16 mouse cellular contexts compared by ENCODE assay signal in genomic region chr16:34043048-34043795, GRCm38 (mm10).
A peak's percentile ranks its signal among the peaks of the same experiment; 100 is the strongest.
DNase-seq lines count a peak whose midpoint lies in the region; ATAC-seq lines count a peak whose summit lies in the region.
"Had no signal": no experiment of that assay in that cellular context is flagged by ENCODE, and none has a peak within 500 bp of the region (broad histone marks: within the 10 kb centered on the region; RNA-seq: fewer than 3 reads in every experiment).

No protein-coding gene starts in this region.

- no peak overlapping the region for H3K4me2 ChIP-seq in hindbrain, embryonic 14.5 days (replicated peaks)
- H3K4me2 ChIP-seq: embryonic facial prominence, embryonic 13.5 days; kidney, embryonic 15.5 days; midbrain, embryonic 12.5 days had no signal

- peak; percentile 83 for DNase-seq in left cerebral cortex, adult 18-20 months (ENCODE audit: low spot score in 2 of 2)
- DNase-seq in right cerebral cortex, postnatal 14 days: peak; percentile 39
- no peak for DNase-seq in adrenal gland, postnatal 10 days
- no peak for DNase-seq in lung, postnatal 14 days
- DNase-seq in hindbrain, embryonic 14.5 days (ENCODE audit: low spot score): no peak
- DNase-seq: lung, adult 2 months had no signal

- H3K9me3 ChIP-seq in hindbrain, embryonic 14.5 days (ENCODE audit: control insufficient read depth, low read length): no peaks in the 10 kb centered on the region
- H3K9me3 ChIP-seq: embryonic facial prominence, embryonic 13.5 days; forebrain, embryonic 10.5 days; heart, embryonic 10.5 days; kidney, embryonic 15.5 days; midbrain, embryonic 12.5 days had no signal

- no peaks in the 10 kb centered on the region for H3K27me3 ChIP-seq in hindbrain, embryonic 14.5 days (ENCODE audit: control insufficient read depth, insufficient read depth, low read length)
- H3K27me3 ChIP-seq: embryonic facial prominence, embryonic 13.5 days; kidney, embryonic 15.5 days; midbrain, embryonic 12.5 days had no signal

- no peaks in the 10 kb centered on the region for H3K4me1 ChIP-seq in hindbrain, embryonic 14.5 days (replicated peaks; ENCODE audit: control insufficient read depth, insufficient read depth, low read length)
- H3K4me1 ChIP-seq: embryonic facial prominence, embryonic 13.5 days; forebrain, embryonic 10.5 days; kidney, embryonic 15.5 days; midbrain, embryonic 12.5 days had no signal

- H3K36me3 ChIP-seq in hindbrain, embryonic 14.5 days (replicated peaks; ENCODE audit: control insufficient read depth, insufficient read depth): peaks cover 25% of the 10 kb centered on the region

- H3K4me3 ChIP-seq in hindbrain, embryonic 14.5 days (replicated peaks; ENCODE audit: low read length): no peak overlapping the region
- H3K4me3 ChIP-seq: embryonic facial prominence, embryonic 13.5 days; forebrain, embryonic 10.5 days; heart, embryonic 10.5 days; kidney, embryonic 15.5 days; midbrain, embryonic 12.5 days; myocyte had no signal

- no peak overlapping the region for H3K9ac ChIP-seq in hindbrain, embryonic 14.5 days
- H3K9ac ChIP-seq: embryonic facial prominence, embryonic 13.5 days; kidney, embryonic 15.5 days; midbrain, embryonic 12.5 days had no signal

- ATAC-seq in frontal cortex, adult (ENCODE audit: low TSS enrichment): peak; percentile 53
- 0 out of 2 replicates have a peak, but pooled peaks have one; percentile 25 for ATAC-seq in granulocyte monocyte progenitor cell, adult 5-6 weeks (replicated peaks; ENCODE audit: poor library complexity, severe bottlenecking)
- ATAC-seq in hindbrain, embryonic 14.5 days (ENCODE audit: low FRiP score): no peak
- ATAC-seq: CD4-positive, CD25-positive, alpha-beta regulatory T cell, adult 4 months had no signal

- H3K27ac ChIP-seq in hindbrain, embryonic 14.5 days: no peak overlapping the region
- H3K27ac ChIP-seq: embryonic facial prominence, embryonic 13.5 days; forebrain, embryonic 10.5 days; heart, embryonic 10.5 days; kidney, embryonic 15.5 days; macrophage; midbrain, embryonic 12.5 days had no signal

- 91% methylated on average over 6 of the region's 6 CpGs for WGBS in hindbrain, embryonic 14.5 days

Comparison
In these comparisons a context has a peak if more than half of its experiments do, and no peak if none do; other contexts are left out.
1. DNase-seq: peak in left cerebral cortex, adult 18-20 months (2 of 2) and right cerebral cortex, postnatal 14 days (single experiment); none in adrenal gland, postnatal 10 days (single experiment), lung, postnatal 14 days (single experiment) and hindbrain, embryonic 14.5 days (single experiment).